Mouse (Mus musculus) bone marrow macrophage, adult 2 months (primary cell): ENCODE measurements around the gene Olfr1402.

Experiments
- CTCF ChIP-seq: IDR thresholded peaks from 2 replicates; pipeline ENCODE4 v1.5.1; 2012; ENCODE audit warnings: low read depth, mild to moderate bottlenecking, low read length, moderate library complexity
- POLR2A ChIP-seq: IDR thresholded peaks from 2 replicates; pipeline ENCODE4 v1.6.1; 2012; ENCODE audit warnings: mild to moderate bottlenecking, low read depth, low read length, borderline replicate concordance

DNA sequence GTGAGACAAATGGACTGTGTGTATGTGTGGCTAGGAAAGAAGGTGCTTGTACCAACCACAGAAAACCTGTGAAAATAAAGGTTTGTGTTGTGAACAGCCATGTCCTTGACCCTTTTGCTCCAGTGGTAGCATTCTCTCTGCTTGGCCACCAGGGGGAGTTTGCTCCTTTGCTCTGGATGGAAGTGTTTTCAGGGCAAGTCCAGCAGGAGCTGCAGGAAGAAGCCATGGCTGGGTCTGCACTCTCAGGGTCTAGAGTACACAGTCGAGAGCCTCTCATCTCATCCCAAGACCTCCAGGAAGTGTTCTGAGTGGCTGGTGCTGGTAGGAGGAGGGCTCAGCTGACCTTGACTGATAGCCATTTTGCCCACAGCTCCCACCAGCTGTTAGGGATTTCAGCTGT is 27.5 kb downstream of the Olfr1402 start:
- TF ChIP-seq CTCF = peak; percentile 34; the same call in 1 of the 2 replicates
- no peak for TF ChIP-seq POLR2A
